Mouse (Mus musculus) CH12.LX (cell line): ENCODE results near the gene Acss1. TPM values are rescaled to one million over a fixed set of nuclear protein-coding genes. Genes with fewer than 3 reads are reported as not detected.

ENCODE experiments used
- DNase-seq: peaks from one replicate; pipeline ENCODE4 v3.0.0-alpha.2; 2013; ENCODE audit errors: extremely low read depth
- H3K27ac ChIP-seq: 2 replicates; pipeline ENCODE4 v1.5.1; 2012; ENCODE audit warnings: low read depth, mild to moderate bottlenecking, control low read depth, moderate library complexity; ENCODE audit not compliant: insufficient read depth
- H3K27me3 ChIP-seq: replicated peaks from 2 replicates; pipeline ENCODE3; 2012; ENCODE audit warnings: inconsistent platforms
- H3K36me3 ChIP-seq, 2 experiments: replicated peaks in 1 of 2; 2 replicates each; pipeline versions ENCODE3 to v1.6.1; 2012; ENCODE audit warnings: inconsistent platforms in 1 of 2, low read length in 1 of 2, mild to moderate bottlenecking in 1 of 2, mixed read lengths in 1 of 2, moderate library complexity in 1 of 2; ENCODE audit not compliant: control insufficient read depth in 1 of 2, insufficient read depth in 1 of 2
- H3K4me1 ChIP-seq, 2 experiments: 2 replicates each; pipeline ENCODE4 v1.6.1; 2012; ENCODE audit warnings: inconsistent platforms in 1 of 2, moderate library complexity in 1 of 2; ENCODE audit not compliant: insufficient read depth in 2 of 2, control insufficient read depth in 1 of 2
- H3K4me2 ChIP-seq: 2 replicates; pipeline ENCODE4 v1.6.1; 2012; ENCODE audit warnings: low read depth, mild to moderate bottlenecking, control low read depth; ENCODE audit not compliant: poor library complexity, insufficient read depth, severe bottlenecking
- H3K4me3 ChIP-seq, 3 experiments: fragments of 150-350 bp in 1 of 3; sonication (generic) in 1 of 3; replicated peaks in 1 of 3; 2 replicates each; pipeline versions ENCODE3 to v1.5.1; 2011 to 2012; ENCODE audit warnings: low read depth in 2 of 3, low read length in 2 of 3, mild to moderate bottlenecking in 2 of 3, moderate library complexity in 2 of 3, control low read depth in 1 of 3, improper control_type of control experiment in 1 of 3, inconsistent platforms in 1 of 3, mixed read lengths in 1 of 3; ENCODE audit not compliant: poor library complexity in 1 of 3
- H3K79me2 ChIP-seq: replicated peaks from 2 replicates; pipeline ENCODE4 v1.6.1; 2012; ENCODE audit warnings: mild to moderate bottlenecking, moderate library complexity; ENCODE audit not compliant: control insufficient read depth, poor library complexity, insufficient read depth, severe bottlenecking; ENCODE audit errors: extremely low read depth
- H3K9ac ChIP-seq: 2 replicates; pipeline ENCODE4 v1.6.1; 2012; ENCODE audit warnings: low read depth, mild to moderate bottlenecking, control low read depth, moderate library complexity; ENCODE audit not compliant: insufficient read depth
- H3K9me3 ChIP-seq: replicated peaks from 2 replicates; pipeline ENCODE3; 2012; ENCODE audit warnings: low read length, inconsistent platforms, mixed read lengths
- CHD1 ChIP-seq: IDR thresholded peaks from 2 replicates; pipeline ENCODE4 v1.6.1; 2012; ENCODE audit warnings: low read depth, low read length, improper control_type of control experiment, inconsistent platforms
- CHD2 ChIP-seq: IDR thresholded peaks from 2 replicates; pipeline ENCODE4 v1.6.1; 2011; ENCODE audit warnings: low read length, improper control_type of control experiment
- E2F4 ChIP-seq: IDR thresholded peaks from 2 replicates; pipeline ENCODE4 v1.6.1; 2011; ENCODE audit warnings: low read depth, low read length, improper control_type of control experiment; ENCODE audit not compliant: insufficient replicate concordance
- HCFC1 ChIP-seq: IDR thresholded peaks from 2 replicates; pipeline ENCODE4 v1.6.1; 2012; ENCODE audit warnings: low read depth, mild to moderate bottlenecking, inconsistent platforms, low read length, improper control_type of control experiment
- JUN ChIP-seq: IDR thresholded peaks from 2 replicates; pipeline ENCODE4 v1.6.1; 2011; ENCODE audit warnings: low read depth, mild to moderate bottlenecking, low read length, improper control_type of control experiment, moderate library complexity; ENCODE audit not compliant: insufficient read depth
- JUND ChIP-seq: conservative IDR thresholded peaks from 2 replicates; pipeline ENCODE4 v1.6.1; 2011; ENCODE audit warnings: low read depth, low read length, improper control_type of control experiment
- KAT2A ChIP-seq: IDR thresholded peaks from 2 replicates; pipeline ENCODE4 v1.6.1; 2012; ENCODE audit warnings: low read length, improper control_type of control experiment, inconsistent platforms; ENCODE audit not compliant: insufficient replicate concordance
- MAFK ChIP-seq: IDR thresholded peaks from 2 replicates; pipeline ENCODE4 v1.6.1; 2011; ENCODE audit warnings: low read length, improper control_type of control experiment; ENCODE audit not compliant: insufficient replicate concordance
- MAZ ChIP-seq: IDR thresholded peaks from 2 replicates; pipeline ENCODE4 v1.6.1; 2012; ENCODE audit warnings: low read depth, mild to moderate bottlenecking, inconsistent platforms, low read length, improper control_type of control experiment, moderate library complexity
- MXI1 ChIP-seq: IDR thresholded peaks from 2 replicates; pipeline ENCODE4 v1.6.1; 2011; ENCODE audit warnings: mild to moderate bottlenecking, low read depth, low read length, improper control_type of control experiment
- MYC ChIP-seq: IDR thresholded peaks from 2 replicates; pipeline ENCODE4 v1.6.1; 2011; ENCODE audit warnings: low read depth, mild to moderate bottlenecking, improper control_type of control experiment, low read length
- NELFE ChIP-seq: IDR thresholded peaks from 2 replicates; pipeline ENCODE4 v1.6.1; 2011; ENCODE audit warnings: low read depth, low read length, improper control_type of control experiment
- PAX5 ChIP-seq: IDR thresholded peaks from 2 replicates; pipeline ENCODE4 v1.6.1; 2012; ENCODE audit warnings: low read length, inconsistent platforms, mixed read lengths
- POLR2A ChIP-seq: IDR thresholded peaks from 2 replicates; pipeline ENCODE4 v1.6.1; 2011; ENCODE audit warnings: low read depth, mild to moderate bottlenecking, improper control_type of control experiment, low read length
- POLR2AphosphoS2 ChIP-seq: IDR thresholded peaks from 2 replicates; pipeline ENCODE4 v1.6.1; 2011; ENCODE audit warnings: low read depth, low read length, improper control_type of control experiment
- RAD21 ChIP-seq: IDR thresholded peaks from 2 replicates; pipeline ENCODE4 v1.6.1; 2011; ENCODE audit warnings: low read depth, mild to moderate bottlenecking, low read length, improper control_type of control experiment, moderate library complexity
- RCOR1 ChIP-seq: conservative IDR thresholded peaks from 2 replicates; pipeline ENCODE4 v1.6.1; 2012; ENCODE audit warnings: low read depth, mild to moderate bottlenecking, inconsistent platforms, low read length, improper control_type of control experiment
- TCF12 ChIP-seq: IDR thresholded peaks from 2 replicates; pipeline ENCODE4 v1.6.1; 2014; ENCODE audit warnings: low read depth, mild to moderate bottlenecking, inconsistent platforms, low read length, improper control_type of control experiment
- UBTF ChIP-seq: IDR thresholded peaks from 2 replicates; pipeline ENCODE4 v1.6.1; 2012; ENCODE audit warnings: low read depth, mild to moderate bottlenecking, inconsistent platforms, low read length, improper control_type of control experiment, moderate library complexity
- USF1 ChIP-seq: IDR thresholded peaks from 2 replicates; pipeline ENCODE4 v1.6.1; 2014; ENCODE audit warnings: low read depth, mild to moderate bottlenecking, inconsistent platforms, low read length, improper control_type of control experiment
- USF2 ChIP-seq: conservative IDR thresholded peaks from 2 replicates; pipeline ENCODE4 v1.6.1; 2011; ENCODE audit warnings: low read depth, low read length, improper control_type of control experiment
- ZKSCAN1 ChIP-seq: IDR thresholded peaks from 2 replicates; pipeline ENCODE4 v1.6.1; 2012; ENCODE audit warnings: low read depth, inconsistent platforms, low read length, improper control_type of control experiment, borderline replicate concordance
- ZMIZ1 ChIP-seq: IDR thresholded peaks from 2 replicates; pipeline ENCODE4 v1.6.1; 2012; ENCODE audit warnings: low read depth, mild to moderate bottlenecking, inconsistent platforms, low read length, improper control_type of control experiment
- ZNF384 ChIP-seq: IDR thresholded peaks from 2 replicates; pipeline ENCODE4 v1.6.1; 2012; ENCODE audit warnings: low read depth, low read length, improper control_type of control experiment, inconsistent platforms
- dilution Hi-C: fragments of 300-500 bp; cut with MboI; formaldehyde crosslinking; loops from 2 replicates; pipeline ENCODE4 v1.14.3; 2020; ENCODE audit warnings: low sequenced_read_pairs; ENCODE audit not compliant: extremely low pct_unique_long_range_greater_than_20kb, extremely low pct_ligation_motif_present
- in situ Hi-C: fragments of 300-500 bp; cut with MboI; formaldehyde crosslinking; loops from 3 replicates; pipeline ENCODE4 v1.14.3; 2019; ENCODE audit warnings: low sequenced_read_pairs, low pct_ligation_motif_present, low pct_unique_long_range_greater_than_20kb, mixed read lengths
- polyA plus RNA-seq: library from polyadenylated mRNA; unstranded; fragments of >175 nt; gene quantifications from 2 replicates; pipeline ENCODE4 v1.2.1, GENCODE M21; 2012; ENCODE audit warnings: low read depth; ENCODE audit not compliant: insufficient read length
- total RNA-seq, 2 experiments: library from RNA; depleted of rRNA; stranded (reverse); fragments of 300-350 nt in 1 of 2; fragments of >200 nt in 1 of 2; gene quantifications; 2 replicates each; pipeline ENCODE4 v1.2.3; 2012 to 2014

The Acss1 gene
- total and polyA plus RNA-seq, 3 experiments: 0.39 to 1.7 (median 0.76) TPM

DNA sequence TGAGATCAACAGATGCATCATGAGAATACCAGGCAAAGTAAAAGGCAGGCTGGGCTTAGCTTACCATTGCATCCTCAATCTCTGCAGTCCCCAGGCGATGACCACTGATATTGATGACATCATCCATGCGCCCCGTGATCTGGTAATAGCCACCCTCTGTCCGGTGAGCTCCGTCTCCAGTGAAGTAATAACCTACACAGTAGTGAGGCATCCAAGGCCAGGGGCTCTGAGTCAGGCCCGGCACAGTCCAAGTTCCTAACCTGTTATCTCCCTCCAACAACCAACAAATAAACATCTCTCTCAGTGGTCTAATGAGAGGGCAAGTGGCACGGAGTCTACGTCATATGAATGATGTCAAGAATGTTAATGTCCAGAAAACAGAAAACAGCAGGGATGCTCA is 43.4 kb downstream of the Acss1 start:
- H3K27me3 ChIP-seq: no peaks in the 10 kb centered on the region
- in situ Hi-C loops: no loop called here
- dilution Hi-C loops: no loop called here
- no peaks in the 10 kb centered on the region for H3K9me3 ChIP-seq
- no peaks in the 10 kb centered on the region for H3K36me3 ChIP-seq
- no peak overlapping the region for H3K4me3 ChIP-seq
- no peaks in the 10 kb centered on the region for H3K79me2 ChIP-seq
- H3K27ac ChIP-seq: no peak overlapping the region
- H3K4me1 ChIP-seq: peaks cover 0 to 21% of the 10 kb centered on the region in 2 experiments; a peak in 2 of 4 replicates
- no peak for DNase-seq
- TF ChIP-seq HCFC1 (no peak), MAZ (no peak), PAX5 (no peak), E2F4 (no peak), USF1 (no peak), RCOR1 (no peak), POLR2AphosphoS2 (no peak), CHD2 (no peak), JUN (no peak), UBTF (no peak), CHD1 (no peak)
- H3K9ac ChIP-seq: no peak overlapping the region
- H3K4me2 ChIP-seq: no peak overlapping the region

DNA sequence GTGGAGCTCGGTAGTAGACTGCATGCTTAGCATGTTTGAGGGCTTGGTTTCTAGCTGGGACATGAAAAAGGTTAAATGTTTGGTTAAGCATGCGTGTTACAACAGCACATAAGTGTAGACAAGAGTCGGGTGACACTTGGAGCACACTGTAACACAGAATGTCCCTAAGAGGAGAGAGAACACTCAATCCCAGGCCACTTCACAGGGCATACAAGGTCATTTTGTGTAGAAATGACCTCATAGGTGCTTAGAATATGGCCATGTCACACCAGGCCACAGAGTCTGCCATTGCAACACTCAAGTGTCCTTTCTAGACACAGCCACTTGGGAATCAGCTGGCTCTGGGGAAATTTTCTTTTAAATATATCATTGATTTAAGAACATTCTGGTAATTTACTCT is 44.3 kb downstream of the Acss1 start:
- no peak for DNase-seq
- no peak for TF ChIP-seq RAD21
- no peak for TF ChIP-seq MXI1
- no peak for TF ChIP-seq KAT2A
- no peak for TF ChIP-seq HCFC1
- no peak for TF ChIP-seq MYC
- no peak for TF ChIP-seq NELFE
- no peak for TF ChIP-seq ZNF384
- TF ChIP-seq ZMIZ1: no peak
- no peak for TF ChIP-seq UBTF
- no peak for TF ChIP-seq MAFK
- TF ChIP-seq POLR2A: no peak
- no peak for TF ChIP-seq TCF12
- TF ChIP-seq JUND: no peak
- no peak for TF ChIP-seq ZKSCAN1
- TF ChIP-seq USF2: no peak
- no peak for TF ChIP-seq MAZ
- Histone ChIP-seq H3K4me3 (no peak overlapping the region), H3K9me3 (no peaks in the 10 kb centered on the region), H3K9ac (no peak overlapping the region), H3K4me2 (no peak overlapping the region), H3K27me3 (no peaks in the 10 kb centered on the region), H3K36me3 (no peaks in the 10 kb centered on the region), H3K4me1 (peaks cover 0 to 17% of the 10 kb centered on the region in 2 experiments; a peak in 2 of 4 replicates), H3K27ac (no peak overlapping the region), H3K79me2 (no peaks in the 10 kb centered on the region)
- in situ Hi-C loops (no loop called here), dilution Hi-C loops (no loop called here)
